Mouse (Mus musculus) telencephalon, adult 2 months (tissue): ENCODE data around the gene Olfr984.

Experiments used
- DNase-seq: peaks from one replicate; pipeline ENCODE4 v3.0.0-alpha.2; 2011; ENCODE audit warnings: low read depth, low spot score

Gene Olfr984

GRCm38 (mm10) chr9:40114106-40114505, at the start of gene Olfr984:
TSS of gene Olfr984 (minus strand) at chr9:40114206.
- no peak for DNase-seq

- no peak for DNase-seq
Observed at GRCm38 (mm10) chr9:40155118-40155644, 41.2 kb upstream of the Olfr984 start.

- no peak for DNase-seq
Observed at GRCm38 (mm10) chr9:40141544-40141943, 27.5 kb upstream of the Olfr984 start.

DNA sequence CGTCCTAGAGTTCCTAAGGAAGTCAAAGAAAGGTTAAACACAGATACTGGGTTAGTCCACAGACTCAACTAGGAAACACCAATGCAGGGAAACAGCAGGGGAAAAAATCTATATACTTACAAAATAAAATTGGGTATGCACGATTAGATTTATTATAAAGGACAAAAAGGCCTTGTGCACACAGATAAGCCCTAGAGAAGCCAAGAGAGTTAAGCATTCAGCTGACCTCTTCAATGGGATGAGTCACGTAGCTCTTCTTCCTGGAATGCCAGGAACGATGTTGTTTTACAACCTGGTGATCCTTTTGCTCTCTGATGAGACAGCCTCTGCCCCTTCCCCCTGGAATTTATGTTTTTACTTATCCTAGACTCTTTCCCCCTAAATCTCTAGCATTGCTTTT, 25.5 kb upstream of the Olfr984 start:
- DNase-seq: no peak

DNA sequence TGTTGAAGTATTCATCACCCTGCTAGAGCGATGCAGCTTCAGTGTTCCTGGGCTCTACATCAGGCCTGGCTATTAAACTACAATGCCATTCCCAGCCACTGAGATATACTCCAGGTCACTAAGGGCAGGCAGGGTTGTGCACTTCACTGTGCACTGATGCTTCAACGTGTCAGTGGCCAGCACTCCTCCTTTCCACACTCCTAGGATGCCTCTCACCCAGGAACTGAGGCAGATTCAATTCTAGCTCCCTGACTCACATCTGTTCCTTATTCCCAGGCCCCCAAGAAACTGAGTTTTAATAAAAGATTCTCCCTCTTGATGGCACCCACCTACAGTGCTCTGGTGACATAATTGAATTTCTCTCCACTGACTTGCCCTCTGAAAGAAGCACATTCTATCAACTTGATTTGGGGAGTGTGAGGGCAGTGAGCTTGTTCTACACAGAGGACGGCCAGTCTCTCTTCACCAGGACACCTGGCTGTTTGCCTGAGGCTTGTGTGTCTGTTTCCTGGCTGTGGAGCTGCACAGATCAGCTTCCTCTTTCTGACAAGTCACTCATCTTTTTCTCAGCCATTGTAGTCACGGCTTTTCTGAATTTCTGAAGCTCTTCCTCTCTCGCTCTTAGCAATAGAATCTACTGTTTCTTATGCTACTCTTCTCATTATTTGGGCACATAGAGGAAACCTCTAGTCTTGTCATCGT, 23.1 kb upstream of the Olfr984 start:
- DNase-seq: no peak

GRCm38 (mm10) chr9:40130556-40130955, 16.6 kb upstream of the Olfr984 start:
- no peak for DNase-seq

DNA sequence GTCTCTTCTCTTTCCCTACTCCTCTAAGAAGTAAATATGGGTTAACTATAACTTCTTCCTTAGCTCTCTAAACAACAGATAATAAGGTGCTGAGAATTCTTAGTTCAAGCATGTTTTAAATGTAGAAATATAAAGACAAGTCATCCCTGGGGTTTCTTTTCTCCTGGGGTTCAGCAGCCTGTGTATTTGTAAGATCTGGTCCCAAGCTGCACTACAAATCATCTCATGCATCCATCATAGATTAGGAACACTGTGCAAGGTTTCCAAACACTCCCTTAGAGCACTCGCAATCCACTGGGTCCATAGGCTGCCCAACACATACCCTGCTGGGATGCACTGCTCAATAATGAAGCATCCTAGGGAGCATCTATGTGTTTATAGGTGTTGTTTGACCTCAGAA, 16.1 kb upstream of the Olfr984 start, which contains the start of gene Olfr985:
Gene Olfr985, minus strand, starts transcription at position 101 of the 400 bp plus-strand sequence.
- DNase-seq: no peak

GRCm38 (mm10) chr9:40117287-40117659, 3.3 kb upstream of the Olfr984 start:
- no peak for DNase-seq

GRCm38 (mm10) chr9:40116645-40117286, 2.8 kb upstream of the Olfr984 start:
- peak; percentile 17 for DNase-seq

DNA sequence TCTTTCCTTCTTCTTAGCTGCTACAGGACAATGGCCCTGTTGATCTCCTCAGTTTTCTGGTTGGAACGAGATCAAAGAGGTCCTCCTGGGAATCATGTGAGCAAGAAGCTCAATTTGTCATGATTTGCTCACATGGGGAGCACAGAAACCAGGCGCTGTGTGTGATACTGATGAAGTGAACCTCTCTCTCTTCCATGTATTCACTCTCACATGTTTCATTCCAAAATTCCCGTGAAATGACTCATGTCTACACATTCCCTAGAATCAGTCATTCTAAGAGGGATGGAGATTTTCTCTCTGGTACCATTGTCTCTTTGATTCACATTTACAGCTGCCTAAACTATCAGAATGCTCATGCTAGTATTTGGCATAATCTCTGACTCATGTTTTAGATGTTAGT, 19.2 kb downstream of the Olfr984 start:
- no peak for DNase-seq

- no peak for DNase-seq
Observed at GRCm38 (mm10) chr9:40093495-40093894, 20.5 kb downstream of the Olfr984 start, which contains the start of gene Olfr983. TSS of gene Olfr983 (minus strand) at chr9:40093595.

GRCm38 (mm10) chr9:40073529-40073928, 40.5 kb downstream of the Olfr984 start, which contains the start of gene Olfr982:
TSS of gene Olfr982 (plus strand) at chr9:40073829.
- no peak for DNase-seq

DNA sequence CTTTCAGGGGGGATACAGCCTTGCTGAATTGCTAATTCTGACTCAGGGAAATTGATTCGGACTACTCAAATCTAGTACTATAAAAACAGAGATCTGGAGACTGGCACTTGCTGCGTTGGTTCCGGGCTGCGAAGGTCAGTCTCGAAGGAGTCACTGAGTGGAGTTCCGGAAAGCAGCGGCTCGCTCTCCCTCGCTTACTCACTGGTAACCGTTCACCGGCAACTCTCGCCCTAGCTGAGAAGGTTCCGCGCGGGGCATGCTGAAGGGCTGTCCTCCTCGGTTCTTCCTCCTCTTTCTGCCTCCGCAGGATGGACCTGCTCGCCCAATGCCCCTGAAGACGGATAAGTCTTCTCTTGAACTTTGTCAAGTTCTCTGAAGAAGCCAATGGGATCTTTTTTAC, 63.9 kb downstream of the Olfr984 start:
- no peak for DNase-seq
